Mouse (Mus musculus): ENCODE data around the gene Etv6. TPM values are rescaled to one million over a fixed set of nuclear protein-coding genes. Genes with fewer than 3 reads are reported as not detected.

Etv6 gene
- total and polyA plus RNA-seq, 3 experiments: 10.4 to 58.9 (median 28.9) TPM

DNA sequence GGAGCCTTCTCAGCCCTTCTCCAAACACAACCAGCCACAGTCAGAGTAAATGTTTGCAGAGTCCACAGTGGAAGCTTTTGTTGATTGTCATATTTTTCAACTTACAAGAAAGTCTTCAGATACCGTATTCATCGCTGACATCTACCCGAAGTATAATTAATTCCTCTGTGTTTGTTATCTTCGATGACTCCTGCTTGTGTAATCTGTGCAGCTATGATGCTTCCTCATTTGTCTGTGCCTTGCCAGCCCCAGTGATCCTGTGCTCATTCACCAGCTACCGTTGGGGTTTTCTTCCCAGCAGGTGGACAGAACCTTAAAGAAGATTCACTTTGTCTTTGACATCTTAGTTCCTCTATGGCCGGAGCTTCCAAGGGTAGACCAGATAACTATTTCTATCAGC, 37.4 kb downstream of the Etv6 start:
- Histone ChIP-seq H3K27me3 (ENCODE audit: insufficient read depth, low read length) (no peaks in the 10 kb centered on the region), H3K4me3 (ENCODE audit: low read depth, low read length) (no peak overlapping the region), H3K36me3 (replicated peaks) (peaks cover 80% of the 10 kb centered on the region), H3K4me1 (ENCODE audit: insufficient read depth, low read depth, low read length) (peaks cover 12% of the 10 kb centered on the region), H3K9me3 (replicated peaks) (no peaks in the 10 kb centered on the region)
- DNase-seq (ENCODE audit: low spot score): no peak
- no peak for ATAC-seq (ENCODE audit: extremely low read depth, insufficient number of reproducible peaks, low FRiP score, poor library complexity, severe bottlenecking)
- TF ChIP-seq TAL1 (conservative IDR thresholded peaks at IDR 0.05; ENCODE audit: low read depth, low read length): no peak
- TF ChIP-seq GATA1 (IDR thresholded peaks at IDR 0.05; ENCODE audit: borderline replicate concordance, low read length): no peak
- TF ChIP-seq CTCF (IDR thresholded peaks at IDR 0.05; ENCODE audit: low read depth, low read length): no peak
- TF ChIP-seq POLR2AphosphoS5 (IDR thresholded peaks at IDR 0.05; ENCODE audit: insufficient replicate concordance, low read depth, low read length): no peak
- TF ChIP-seq GATA2 (IDR thresholded peaks at IDR 0.05; ENCODE audit: borderline replicate concordance, low read depth, low read length): no peak

DNA sequence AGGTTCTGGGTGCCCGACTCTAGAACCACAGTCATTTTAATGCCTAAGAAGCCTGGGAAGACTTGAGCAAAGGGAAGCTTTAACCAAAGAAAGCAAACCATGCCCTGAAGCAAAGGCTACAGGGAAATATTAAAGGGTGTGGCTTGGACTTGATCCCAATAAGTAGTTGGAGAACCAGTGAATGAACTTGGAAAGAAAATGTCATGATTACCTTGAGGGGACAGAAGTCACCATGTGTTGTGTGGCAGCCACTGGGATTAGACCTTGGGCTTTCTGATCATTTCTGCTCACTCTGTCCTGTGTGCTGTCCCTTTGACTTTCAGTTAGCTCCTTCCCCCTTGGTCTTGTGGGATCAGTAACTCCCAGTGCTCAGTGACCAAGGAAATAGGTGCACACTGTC, 38.9 kb downstream of the Etv6 start:
- no peak for ATAC-seq (ENCODE audit: extremely low read depth, insufficient number of reproducible peaks, low FRiP score, poor library complexity, severe bottlenecking)

DNA sequence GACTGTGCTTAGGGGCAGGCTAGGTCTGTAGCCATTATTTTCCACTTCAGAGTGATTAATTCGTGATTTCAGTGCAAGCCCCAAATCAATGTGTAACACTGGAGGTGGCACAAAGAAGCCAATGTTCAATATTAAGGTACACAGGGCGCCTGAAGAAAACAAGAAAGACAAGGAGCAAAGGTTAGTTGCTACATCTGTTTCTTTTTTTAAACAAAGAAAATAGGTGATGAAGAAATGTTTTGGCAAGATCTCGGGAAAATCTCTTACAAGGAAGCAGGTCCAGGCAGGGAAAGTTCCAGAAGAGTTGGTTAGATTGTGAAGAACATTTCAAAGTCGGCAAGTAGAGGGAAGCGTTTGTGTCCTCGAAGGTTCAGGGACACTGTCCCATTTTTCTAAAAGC, 39.5 kb downstream of the Etv6 start:
- Histone ChIP-seq H3K27me3 (ENCODE audit: insufficient read depth, low read length) (no peaks in the 10 kb centered on the region), H3K4me1 (ENCODE audit: insufficient read depth, low read depth, low read length) (peaks cover 16% of the 10 kb centered on the region), H3K9me3 (replicated peaks) (no peaks in the 10 kb centered on the region), H3K4me3 (ENCODE audit: low read depth, low read length) (no peak overlapping the region), H3K36me3 (replicated peaks) (peaks cover 76% of the 10 kb centered on the region)
- TF ChIP-seq TAL1 (conservative IDR thresholded peaks at IDR 0.05; ENCODE audit: low read depth, low read length): no peak
- TF ChIP-seq GATA1 (IDR thresholded peaks at IDR 0.05; ENCODE audit: borderline replicate concordance, low read length): no peak
- TF ChIP-seq GATA2 (IDR thresholded peaks at IDR 0.05; ENCODE audit: borderline replicate concordance, low read depth, low read length): no peak
- TF ChIP-seq POLR2AphosphoS5 (IDR thresholded peaks at IDR 0.05; ENCODE audit: insufficient replicate concordance, low read depth, low read length): no peak
- TF ChIP-seq CTCF (IDR thresholded peaks at IDR 0.05; ENCODE audit: low read depth, low read length): no peak
- no peak for ATAC-seq (ENCODE audit: extremely low read depth, insufficient number of reproducible peaks, low FRiP score, poor library complexity, severe bottlenecking)
- no peak for DNase-seq (ENCODE audit: low spot score)

More for the DNA sequence above, 38.9 kb downstream of the Etv6 start:
- no peaks in the 10 kb centered on the region for H3K9me3 ChIP-seq (replicated peaks)
- H3K27me3 ChIP-seq (ENCODE audit: insufficient read depth, low read length): no peaks in the 10 kb centered on the region
- peaks cover 14% of the 10 kb centered on the region for H3K4me1 ChIP-seq (ENCODE audit: insufficient read depth, low read depth, low read length)
- DNase-seq (ENCODE audit: low spot score): no peak
- TF ChIP-seq TAL1 (conservative IDR thresholded peaks at IDR 0.05; ENCODE audit: low read depth, low read length) (no peak), POLR2AphosphoS5 (IDR thresholded peaks at IDR 0.05; ENCODE audit: insufficient replicate concordance, low read depth, low read length) (no peak), GATA1 (IDR thresholded peaks at IDR 0.05; ENCODE audit: borderline replicate concordance, low read length) (no peak), CTCF (IDR thresholded peaks at IDR 0.05; ENCODE audit: low read depth, low read length) (no peak), GATA2 (IDR thresholded peaks at IDR 0.05; ENCODE audit: borderline replicate concordance, low read depth, low read length) (no peak)
- H3K36me3 ChIP-seq (replicated peaks): peaks cover 79% of the 10 kb centered on the region
- no peak overlapping the region for H3K4me3 ChIP-seq (ENCODE audit: low read depth, low read length)

DNA sequence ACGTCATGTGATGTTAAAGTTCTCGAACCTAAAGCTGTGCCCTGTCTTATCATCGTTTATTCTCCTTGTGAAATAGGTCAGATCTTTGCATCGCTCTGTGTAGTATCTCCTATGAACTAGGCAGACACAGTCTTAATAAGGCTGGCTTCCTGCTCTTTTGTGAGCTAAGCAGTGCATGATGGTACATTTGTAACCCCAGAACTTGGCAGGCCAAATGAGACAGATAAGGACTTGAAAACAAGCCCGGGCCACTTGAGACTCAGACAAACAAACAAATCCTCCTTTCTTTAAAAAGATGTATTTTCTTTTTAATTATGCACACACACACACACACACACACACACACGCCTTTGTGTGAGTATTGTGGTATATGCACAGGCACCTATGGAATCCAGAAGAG, 42.5 kb downstream of the Etv6 start:
- Histone ChIP-seq H3K9me3 (replicated peaks) (no peaks in the 10 kb centered on the region), H3K27me3 (ENCODE audit: insufficient read depth, low read length) (no peaks in the 10 kb centered on the region), H3K4me3 (ENCODE audit: low read depth, low read length) (no peak overlapping the region), H3K36me3 (replicated peaks) (peaks cover 70% of the 10 kb centered on the region), H3K4me1 (ENCODE audit: insufficient read depth, low read depth, low read length) (peaks cover 29% of the 10 kb centered on the region)
- ATAC-seq (ENCODE audit: extremely low read depth, insufficient number of reproducible peaks, low FRiP score, poor library complexity, severe bottlenecking): no peak
- no peak for TF ChIP-seq POLR2AphosphoS5 (IDR thresholded peaks at IDR 0.05; ENCODE audit: insufficient replicate concordance, low read depth, low read length)
- TF ChIP-seq GATA1 (IDR thresholded peaks at IDR 0.05; ENCODE audit: borderline replicate concordance, low read length): no peak
- no peak for TF ChIP-seq GATA2 (IDR thresholded peaks at IDR 0.05; ENCODE audit: borderline replicate concordance, low read depth, low read length)
- no peak for TF ChIP-seq CTCF (IDR thresholded peaks at IDR 0.05; ENCODE audit: low read depth, low read length)
- no peak for TF ChIP-seq TAL1 (conservative IDR thresholded peaks at IDR 0.05; ENCODE audit: low read depth, low read length)
- no peak for DNase-seq (ENCODE audit: low spot score)

GRCm38 (mm10) chr6:134079112-134079511, 43.6 kb downstream of the Etv6 start:
- DNase-seq (ENCODE audit: low spot score): no peak
- ATAC-seq (ENCODE audit: extremely low read depth, insufficient number of reproducible peaks, low FRiP score, poor library complexity, severe bottlenecking): no peak
- Histone ChIP-seq H3K4me1 (ENCODE audit: insufficient read depth, low read depth, low read length) (peaks cover 38% of the 10 kb centered on the region), H3K4me3 (ENCODE audit: low read depth, low read length) (no peak overlapping the region), H3K27me3 (ENCODE audit: insufficient read depth, low read length) (no peaks in the 10 kb centered on the region), H3K9me3 (replicated peaks) (no peaks in the 10 kb centered on the region), H3K36me3 (replicated peaks) (peaks cover 64% of the 10 kb centered on the region)
- no peak for TF ChIP-seq GATA2 (IDR thresholded peaks at IDR 0.05; ENCODE audit: borderline replicate concordance, low read depth, low read length)
- no peak for TF ChIP-seq POLR2AphosphoS5 (IDR thresholded peaks at IDR 0.05; ENCODE audit: insufficient replicate concordance, low read depth, low read length)
- no peak for TF ChIP-seq GATA1 (IDR thresholded peaks at IDR 0.05; ENCODE audit: borderline replicate concordance, low read length)
- TF ChIP-seq TAL1 (conservative IDR thresholded peaks at IDR 0.05; ENCODE audit: low read depth, low read length): no peak
- TF ChIP-seq CTCF (IDR thresholded peaks at IDR 0.05; ENCODE audit: low read depth, low read length): no peak

DNA sequence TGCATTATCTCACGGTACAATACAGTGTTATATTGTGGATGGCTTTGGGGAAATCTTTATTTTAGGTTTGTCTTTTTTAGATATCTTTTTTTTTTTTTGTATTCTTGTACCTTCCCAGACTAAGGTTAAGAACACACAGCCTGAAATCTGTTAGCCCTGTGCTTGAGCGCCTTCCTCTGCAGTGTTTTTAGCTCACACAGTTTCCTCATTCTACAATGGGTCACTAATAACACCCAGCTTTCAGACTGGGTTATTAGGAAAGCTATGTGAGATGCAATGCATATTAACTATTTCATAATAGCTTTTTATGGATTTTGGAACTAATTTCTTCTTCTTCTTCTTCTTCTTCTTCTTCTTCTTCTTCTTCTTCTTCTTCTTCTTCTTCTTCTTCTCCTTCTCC, 44.1 kb downstream of the Etv6 start:
- no peak for DNase-seq (ENCODE audit: low spot score)
- peaks cover 38% of the 10 kb centered on the region for H3K4me1 ChIP-seq (ENCODE audit: insufficient read depth, low read depth, low read length)
- TF ChIP-seq GATA2 (IDR thresholded peaks at IDR 0.05; ENCODE audit: borderline replicate concordance, low read depth, low read length): no peak
- no peak for TF ChIP-seq GATA1 (IDR thresholded peaks at IDR 0.05; ENCODE audit: borderline replicate concordance, low read length)
- TF ChIP-seq TAL1 (conservative IDR thresholded peaks at IDR 0.05; ENCODE audit: low read depth, low read length): no peak
- no peak for TF ChIP-seq POLR2AphosphoS5 (IDR thresholded peaks at IDR 0.05; ENCODE audit: insufficient replicate concordance, low read depth, low read length)
- TF ChIP-seq CTCF (IDR thresholded peaks at IDR 0.05; ENCODE audit: low read depth, low read length): no peak

More for the DNA sequence above, 44.1 kb downstream of the Etv6 start:
- Histone ChIP-seq H3K9me3 (replicated peaks) (no peaks in the 10 kb centered on the region), H3K4me3 (ENCODE audit: low read depth, low read length) (no peak overlapping the region), H3K27me3 (ENCODE audit: insufficient read depth, low read length) (no peaks in the 10 kb centered on the region), H3K36me3 (replicated peaks) (peaks cover 62% of the 10 kb centered on the region)
- no peak for ATAC-seq (ENCODE audit: extremely low read depth, insufficient number of reproducible peaks, low FRiP score, poor library complexity, severe bottlenecking)

All from G1E (cell line).